Mouse (Mus musculus) bone marrow, adult 2 months (tissue): ENCODE measurements around the gene Dera.

Source experiments
- CTCF ChIP-seq: fragments of 200-500 bp; IDR thresholded peaks from 2 replicates; pipeline ENCODE4 v1.5.1; 2011; ENCODE audit warnings: low read length, control low read depth; ENCODE audit not compliant: control insufficient read depth, insufficient read depth
- POLR2A ChIP-seq: fragments of 200-500 bp; IDR thresholded peaks from 2 replicates; pipeline ENCODE4 v1.6.1; 2011; ENCODE audit warnings: low read depth, mild to moderate bottlenecking, control low read depth, low read length, borderline replicate concordance; ENCODE audit not compliant: control insufficient read depth

- no peak for TF ChIP-seq CTCF
- TF ChIP-seq POLR2A: no peak
Observed at GRCm38 (mm10) chr6:137757891-137758290, 3.5 kb downstream of the Dera start.
